Mouse (Mus musculus): ENCODE results near the gene Nolc1.

The Nolc1 gene

DNA sequence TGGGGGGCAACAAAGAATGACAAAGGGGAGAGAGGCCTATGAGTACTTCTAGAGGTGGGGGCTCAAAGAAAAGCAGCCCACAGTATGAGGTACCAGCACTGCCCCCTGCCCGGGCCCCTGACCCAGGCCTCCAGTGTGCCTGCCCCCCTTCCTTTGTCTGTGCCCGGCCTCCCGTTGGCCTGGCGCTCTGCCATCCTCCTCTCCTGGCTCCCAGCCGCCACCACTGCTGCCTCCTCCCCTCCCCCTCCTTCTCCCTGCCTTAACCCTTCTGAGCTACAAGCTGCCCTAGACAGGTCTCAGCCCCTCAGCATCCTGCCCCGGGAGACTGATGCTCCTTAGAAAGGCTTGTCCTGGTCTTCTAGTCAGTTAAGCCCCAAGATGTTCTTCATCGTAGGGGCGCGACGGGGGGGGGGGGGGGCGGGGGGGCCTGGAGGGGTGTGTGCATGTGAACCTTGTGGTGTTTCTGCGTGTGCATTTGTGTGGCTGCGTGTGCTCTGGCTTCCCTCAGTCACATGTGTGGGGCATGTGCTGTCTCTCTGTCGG lies 33.7 kb upstream of the Nolc1 start:
- DNase-seq (ENCODE audit: low read depth in 1 of 2, low spot score in 2 of 2) = no peak

DNA sequence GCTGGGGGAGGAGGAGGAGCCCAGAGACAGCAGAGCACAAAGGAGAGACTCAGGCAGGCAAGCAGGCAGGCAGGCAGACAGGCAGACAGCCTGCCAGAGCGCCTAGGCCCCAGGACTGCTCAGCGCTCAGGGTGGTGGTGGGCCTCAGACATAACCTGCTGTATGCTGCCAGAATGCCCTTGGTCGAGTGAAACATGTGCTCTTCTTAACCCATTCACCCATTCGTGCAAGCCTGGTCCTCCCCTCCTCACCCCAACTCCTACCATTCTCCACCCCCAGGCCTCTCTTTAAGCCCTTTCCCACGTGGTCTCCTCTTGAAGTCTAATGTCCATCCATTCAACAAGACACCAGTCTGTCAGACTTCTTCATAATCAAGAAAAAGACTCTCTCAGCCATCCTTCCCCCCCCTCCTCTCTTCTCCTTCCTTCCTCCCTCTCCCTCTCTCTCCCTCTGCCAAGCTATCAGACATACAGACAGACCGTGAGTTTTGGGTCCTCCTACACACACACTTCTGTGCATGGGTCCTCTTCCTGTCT lies 33.1 kb upstream of the Nolc1 start:
- no peak for DNase-seq (ENCODE audit: low read depth in 1 of 2, low spot score in 2 of 2)

GRCm38 (mm10) chr19:46043380-46043779 lies 32.3 kb upstream of the Nolc1 start:
- no peak for DNase-seq (ENCODE audit: low read depth in 1 of 2, low spot score in 2 of 2)

GRCm38 (mm10) chr19:46044271-46044992 lies 31.2 kb upstream of the Nolc1 start, which contains the start of gene Pprc1:
Gene Pprc1 (plus strand): TSS chr19:46044886.
- DNase-seq (ENCODE audit: low read depth in 1 of 2, low spot score in 2 of 2) = no peak

- peak in 1 of 2 experiments; percentile 62 for DNase-seq (ENCODE audit: low read depth in 1 of 2, low spot score in 2 of 2)
Measured at GRCm38 (mm10) chr19:46044993-46045695, 30.5 kb upstream of the Nolc1 start, which contains the start of gene Ldb1. Gene Ldb1 (minus strand): TSS chr19:46045214.

- no peak for DNase-seq (ENCODE audit: low read depth in 1 of 2, low spot score in 2 of 2)
Measured at GRCm38 (mm10) chr19:46045696-46046311, 29.9 kb upstream of the Nolc1 start.

- no peak for DNase-seq (ENCODE audit: low read depth in 1 of 2, low spot score in 2 of 2)
Measured at GRCm38 (mm10) chr19:46046621-46047025, 29.0 kb upstream of the Nolc1 start.

- no peak for DNase-seq (ENCODE audit: low read depth in 1 of 2, low spot score in 2 of 2)
Measured at GRCm38 (mm10) chr19:46047426-46047825, 28.2 kb upstream of the Nolc1 start.

DNA sequence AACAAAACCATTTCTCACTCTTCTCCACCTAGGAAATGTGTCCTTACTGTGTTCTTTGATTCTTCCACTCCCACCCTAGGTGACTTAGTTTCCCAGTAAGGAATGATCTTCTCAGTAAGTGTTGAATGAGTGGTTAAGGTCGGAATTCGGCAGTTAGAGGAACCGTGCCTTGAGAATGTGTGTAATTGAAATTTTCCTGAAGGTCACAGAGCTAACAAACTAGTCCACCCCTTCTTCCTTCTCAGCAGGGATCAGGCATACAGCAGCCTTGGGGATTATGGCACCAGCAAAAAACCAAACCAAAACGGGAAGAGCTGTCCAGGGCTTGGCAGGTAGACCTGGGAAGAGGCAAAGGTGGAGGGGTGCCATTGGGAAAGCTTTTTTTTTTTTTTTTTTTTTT lies 26.5 kb upstream of the Nolc1 start:
- no peak for DNase-seq (ENCODE audit: low read depth in 1 of 2, low spot score in 2 of 2)

GRCm38 (mm10) chr19:46050462-46050861 lies 25.2 kb upstream of the Nolc1 start:
- DNase-seq (ENCODE audit: low read depth in 1 of 2, low spot score in 2 of 2) = no peak

- no peak for DNase-seq (ENCODE audit: low read depth in 1 of 2, low spot score in 2 of 2)
Measured at GRCm38 (mm10) chr19:46055752-46056387, 19.8 kb upstream of the Nolc1 start.

- peak; percentile 81 to 86 for DNase-seq (ENCODE audit: low read depth in 1 of 2, low spot score in 2 of 2)
Measured at GRCm38 (mm10) chr19:46056388-46056946, 19.2 kb upstream of the Nolc1 start.

DNA sequence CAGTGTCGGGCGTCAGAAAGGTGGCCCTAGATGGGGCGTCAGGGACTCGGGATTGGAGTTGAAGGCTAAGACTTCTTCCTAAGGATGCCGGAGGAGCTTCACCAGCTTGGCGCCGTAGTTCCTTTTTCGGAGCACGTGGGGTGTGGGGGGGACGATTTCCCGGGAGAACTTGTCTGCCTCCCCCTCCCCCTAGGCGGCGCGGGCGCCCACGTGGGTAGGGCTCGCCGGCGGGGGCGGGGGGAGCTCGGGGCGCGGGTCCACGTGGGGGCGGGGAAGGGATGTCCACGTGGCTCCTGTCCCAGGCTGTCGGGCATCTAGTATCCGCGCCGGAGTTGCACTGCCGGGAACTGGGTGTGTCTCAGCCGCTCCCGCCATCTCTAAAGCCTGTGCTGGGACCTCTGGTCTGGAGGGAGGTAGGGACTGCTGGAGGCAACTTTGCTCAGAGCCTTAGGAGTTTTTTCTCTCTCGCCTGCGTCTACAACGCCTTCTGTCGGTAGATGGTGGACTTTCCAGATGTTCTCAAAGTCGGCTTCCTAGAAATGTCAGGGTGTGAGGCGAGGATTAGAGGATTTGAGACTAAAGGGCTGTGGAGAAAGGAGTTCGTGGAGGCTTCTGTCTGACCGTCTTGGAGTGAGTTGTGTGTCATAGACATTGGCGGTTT lies 18.6 kb upstream of the Nolc1 start:
- peak; percentile 56 to 63 for DNase-seq (ENCODE audit: low read depth in 1 of 2, low spot score in 2 of 2)

DNA sequence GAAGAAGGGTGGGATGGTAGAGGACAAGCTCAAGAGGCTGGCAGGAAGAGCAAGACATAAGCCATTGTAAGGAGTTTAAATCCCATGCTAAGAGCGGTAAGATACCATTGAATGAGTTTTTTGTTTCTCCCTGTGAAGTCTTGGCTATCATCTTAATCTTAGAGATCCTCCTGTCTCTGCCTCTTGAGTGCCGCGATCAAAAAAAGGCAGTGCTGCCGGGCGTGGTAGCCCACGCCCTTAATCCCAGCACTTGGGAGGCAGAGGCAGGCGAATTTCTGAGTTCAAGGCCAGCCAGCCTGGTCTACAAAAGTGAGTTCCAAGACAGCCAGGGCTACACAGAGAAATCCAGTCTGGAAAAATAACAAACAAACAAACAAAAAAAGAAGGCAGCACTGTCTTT lies 17.2 kb upstream of the Nolc1 start:
- no peak for DNase-seq (ENCODE audit: low read depth in 1 of 2, low spot score in 2 of 2)

GRCm38 (mm10) chr19:46060845-46061244 lies 14.8 kb upstream of the Nolc1 start:
- no peak for DNase-seq (ENCODE audit: low read depth in 1 of 2, low spot score in 2 of 2)

GRCm38 (mm10) chr19:46068054-46068453 lies 7.6 kb upstream of the Nolc1 start:
- DNase-seq (ENCODE audit: low read depth in 1 of 2, low spot score in 2 of 2) = no peak

DNA sequence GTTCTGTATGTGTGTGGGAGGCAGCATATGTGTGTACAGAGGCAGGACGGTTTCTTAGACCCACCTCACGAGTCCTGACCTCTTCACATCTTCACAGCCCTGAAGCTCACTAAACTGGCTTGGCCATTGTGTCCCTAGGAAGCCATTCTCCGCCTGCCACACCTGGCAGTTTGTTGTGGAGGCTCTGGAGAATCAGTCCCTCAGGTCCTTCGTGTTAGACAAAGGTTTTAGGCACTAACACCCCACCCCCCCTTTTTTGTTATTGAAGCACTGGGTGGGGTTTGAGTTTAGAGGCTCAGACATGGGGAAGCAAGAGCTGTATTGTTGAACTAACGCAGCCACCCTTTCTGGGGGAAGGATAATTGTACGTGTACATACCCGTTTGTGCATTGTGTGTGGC lies 2.4 kb upstream of the Nolc1 start:
- no peak for DNase-seq (ENCODE audit: low read depth in 1 of 2, low spot score in 2 of 2)

DNA sequence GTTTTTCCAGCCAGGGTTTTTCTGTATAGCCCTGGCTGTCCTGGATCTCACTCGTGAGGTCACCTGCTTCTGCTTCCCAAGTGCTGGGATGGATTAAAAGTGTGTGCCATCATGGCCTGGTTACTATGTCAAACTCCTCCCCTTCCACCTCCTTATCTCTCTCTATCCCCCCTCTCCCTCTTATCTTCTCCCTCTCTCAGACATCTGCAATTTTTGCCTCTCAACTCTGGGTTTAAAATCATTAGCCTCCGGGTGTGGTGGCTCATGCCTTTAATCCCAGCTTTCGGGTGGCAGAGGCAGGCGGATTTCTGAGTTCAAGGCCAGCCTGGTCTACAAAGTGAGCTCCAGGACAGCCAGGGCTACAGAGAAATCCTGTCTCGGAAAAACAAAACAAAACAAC lies 1.4 kb upstream of the Nolc1 start:
- DNase-seq (ENCODE audit: low read depth in 1 of 2, low spot score in 2 of 2) = no peak

GRCm38 (mm10) chr19:46078535-46078934 lies 2.9 kb downstream of the Nolc1 start:
- no peak for DNase-seq (ENCODE audit: low read depth in 1 of 2, low spot score in 2 of 2)

GRCm38 (mm10) chr19:46085185-46085584 lies 9.5 kb downstream of the Nolc1 start:
- no peak for DNase-seq (ENCODE audit: low read depth in 1 of 2, low spot score in 2 of 2)

Measured in monocyte, adult 2 months (primary cell).